Mouse (Mus musculus) macrophage (primary cell): Measurements from ENCODE around the gene Gipc2. TPM values are rescaled to one million over a fixed set of nuclear protein-coding genes. Genes with fewer than 3 reads are reported as not detected.
"Not testable (repeated sequence)": the region's sequence is repeated elsewhere in the genome, so short reads cannot be mapped to it uniquely, and the experiment has no call there.

Experiments
- H3K27ac ChIP-seq: fragments of 350-480 bp; formaldehyde crosslinking; 2 replicates; pipeline ENCODE4 v1.9.0; 2021
- H3K36me3 ChIP-seq: fragments of 350-480 bp; formaldehyde crosslinking; 2 replicates; pipeline ENCODE4 v1.9.0; 2021; ENCODE audit errors: inconsistent target
- H3K4me3 ChIP-seq: fragments of 350-480 bp; formaldehyde crosslinking; 2 replicates; pipeline ENCODE4 v1.9.0; 2021; ENCODE audit errors: inconsistent target
- H3K79me2 ChIP-seq: fragments of 350-480 bp; formaldehyde crosslinking; 2 replicates; pipeline ENCODE4 v1.9.0; 2021; ENCODE audit errors: inconsistent target
- WGBS: methylation state at CpG from one replicate; pipeline ENCODE4 v1.1.7; 2026; ENCODE audit warnings: inconsistent platforms; ENCODE audit not compliant: missing documents; 5-methylcytosine and 5-hydroxymethylcytosine counted together
- polyA plus RNA-seq: library from polyadenylated mRNA; stranded (reverse); fragments of 250-400 nt; gene quantifications from 3 replicates; pipeline ENCODE4 v1.2.4, GENCODE M21; 2018; ENCODE audit warnings: inconsistent platforms

The Gipc2 gene
- polyA plus RNA-seq, 1 experiment from 2014 or later: not detected

DNA sequence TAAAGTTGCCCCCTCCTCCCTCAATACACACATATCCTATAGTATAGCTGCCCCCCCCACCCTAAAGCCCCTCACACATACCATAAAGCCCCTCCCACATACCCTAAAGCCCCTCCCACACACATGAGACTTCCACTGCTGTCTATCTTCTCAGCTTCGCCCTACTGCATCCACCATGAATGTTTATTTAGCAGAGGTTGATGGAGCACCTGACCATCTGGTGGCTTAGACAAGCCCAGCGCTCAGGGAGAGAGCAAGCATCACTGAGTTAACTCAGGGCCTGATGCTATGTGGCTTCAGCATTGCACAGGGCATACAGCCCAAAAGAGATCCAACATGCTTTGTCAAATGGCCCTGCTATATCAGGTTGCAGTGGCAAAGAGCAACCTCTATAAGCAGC, 12.9 kb downstream of the Gipc2 start:
- Histone ChIP-seq H3K79me2 (no peaks in the 10 kb centered on the region), H3K27ac (no peak overlapping the region), H3K36me3 (no peaks in the 10 kb centered on the region), H3K4me3 (no peak overlapping the region)
- WGBS: 97% methylated on average over 2 of the region's 2 CpGs

DNA sequence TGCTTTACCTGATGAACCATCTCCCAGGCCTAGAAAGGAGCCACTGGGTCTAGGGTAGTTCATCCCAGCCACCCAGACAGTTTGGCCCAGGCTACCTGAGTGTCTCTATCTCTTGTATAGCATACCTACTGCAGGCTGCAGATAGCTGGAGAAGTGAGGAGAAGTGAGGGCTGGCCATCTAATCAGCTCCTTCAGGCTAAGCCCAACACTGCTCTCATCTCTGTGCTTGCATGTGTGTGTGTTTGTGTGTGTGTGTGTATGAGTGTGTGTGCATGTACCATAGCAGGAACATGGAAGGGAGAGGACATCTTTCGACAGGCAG, 13.6 kb downstream of the Gipc2 start:
- no peak overlapping the region for H3K27ac ChIP-seq
- no peak overlapping the region for H3K4me3 ChIP-seq
- WGBS: 100% methylated on average over 1 of the region's 1 CpGs
- H3K79me2 ChIP-seq: no peaks in the 10 kb centered on the region
- H3K36me3 ChIP-seq: no peaks in the 10 kb centered on the region

DNA sequence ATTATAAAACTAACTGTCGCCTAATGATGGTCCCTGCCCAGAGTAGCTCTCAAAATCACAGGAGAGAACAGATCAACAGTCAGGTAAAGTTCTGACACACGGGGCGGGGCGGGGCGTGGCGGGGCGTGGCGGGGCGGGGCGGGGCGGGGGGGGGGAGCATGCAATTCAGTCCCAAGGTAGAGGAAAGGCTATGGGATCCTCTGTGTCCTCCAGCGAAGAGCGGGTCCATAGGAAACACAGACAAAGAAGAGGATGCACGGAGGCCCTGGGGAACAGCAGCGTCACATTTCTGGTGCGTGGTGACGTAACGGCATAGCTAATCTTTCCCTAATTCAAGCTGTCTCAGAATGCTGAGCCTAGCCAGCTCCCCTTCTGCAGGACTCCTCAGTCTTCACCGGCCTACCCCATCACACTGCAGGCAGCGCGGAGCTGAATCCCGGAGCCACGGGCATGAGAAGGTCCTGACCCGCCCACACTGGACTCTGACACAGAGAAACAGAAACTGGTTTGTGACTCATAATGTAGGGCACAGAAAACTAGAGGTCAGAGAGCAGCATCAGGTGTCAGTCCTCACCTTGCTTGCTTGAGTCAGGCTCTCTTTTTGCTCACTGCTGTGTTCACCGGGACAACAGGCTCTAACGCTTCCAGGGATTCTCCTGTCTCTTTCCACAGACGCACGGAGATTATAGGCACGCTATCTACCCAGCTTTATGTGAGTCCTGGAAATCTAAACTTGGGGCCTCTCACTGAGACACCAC, 14.1 kb downstream of the Gipc2 start:
- 60% methylated on average over 27 of the region's 29 CpGs for WGBS
- no peaks in the 10 kb centered on the region for H3K36me3 ChIP-seq
- no peak overlapping the region for H3K27ac ChIP-seq
- H3K4me3 ChIP-seq: peak overlapping the region; percentile 8; the same call in 1 of the 2 replicates
- H3K79me2 ChIP-seq: no peaks in the 10 kb centered on the region

DNA sequence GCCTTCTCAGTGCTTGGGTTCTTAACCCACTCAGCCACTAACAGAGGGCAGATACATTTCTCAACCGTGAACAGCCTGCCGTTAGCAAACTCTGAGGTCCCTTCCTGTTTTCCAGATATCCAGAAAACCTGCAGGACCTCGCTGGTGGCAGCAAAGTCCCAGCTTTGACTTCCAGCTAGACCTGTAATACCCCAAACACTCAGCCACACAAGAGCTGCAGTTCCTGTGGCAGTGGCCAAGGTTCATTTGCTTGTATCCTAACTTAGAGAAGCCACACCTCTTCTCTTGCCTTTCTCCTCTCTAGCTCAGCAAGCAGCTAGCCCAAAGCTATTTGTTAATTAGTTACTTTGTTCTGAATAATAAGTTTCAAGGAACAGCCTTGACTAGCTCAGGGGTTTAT, 16.2 kb downstream of the Gipc2 start:
- Histone ChIP-seq H3K27ac (peak overlapping the region; percentile 59), H3K4me3 (no peak overlapping the region), H3K36me3 (no peaks in the 10 kb centered on the region), H3K79me2 (no peaks in the 10 kb centered on the region)
- 24% methylated on average over 3 of the region's 3 CpGs for WGBS

DNA sequence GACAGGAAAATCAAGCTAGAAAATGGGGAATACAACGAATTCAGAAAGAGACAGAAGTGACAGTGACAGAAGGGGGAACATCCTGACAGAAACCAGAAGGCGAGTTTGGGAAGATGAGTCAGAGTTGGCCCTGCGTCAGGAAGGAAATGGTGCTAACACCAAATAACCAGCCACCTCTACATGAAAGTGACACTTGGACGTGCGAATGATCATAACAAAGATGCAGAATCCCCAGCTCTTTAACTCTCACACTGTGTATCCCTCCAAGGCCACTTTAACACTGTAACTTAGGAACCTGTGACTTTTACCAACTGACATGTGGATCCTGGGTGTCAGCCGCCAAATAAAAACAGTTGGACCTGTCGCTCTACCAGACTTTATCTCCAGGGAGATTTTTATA, 16.6 kb downstream of the Gipc2 start:
- no peak overlapping the region for H3K4me3 ChIP-seq
- H3K27ac ChIP-seq: peak overlapping the region; percentile 59
- no peaks in the 10 kb centered on the region for H3K36me3 ChIP-seq
- 16% methylated on average over 7 of the region's 7 CpGs for WGBS
- H3K79me2 ChIP-seq: no peaks in the 10 kb centered on the region

DNA sequence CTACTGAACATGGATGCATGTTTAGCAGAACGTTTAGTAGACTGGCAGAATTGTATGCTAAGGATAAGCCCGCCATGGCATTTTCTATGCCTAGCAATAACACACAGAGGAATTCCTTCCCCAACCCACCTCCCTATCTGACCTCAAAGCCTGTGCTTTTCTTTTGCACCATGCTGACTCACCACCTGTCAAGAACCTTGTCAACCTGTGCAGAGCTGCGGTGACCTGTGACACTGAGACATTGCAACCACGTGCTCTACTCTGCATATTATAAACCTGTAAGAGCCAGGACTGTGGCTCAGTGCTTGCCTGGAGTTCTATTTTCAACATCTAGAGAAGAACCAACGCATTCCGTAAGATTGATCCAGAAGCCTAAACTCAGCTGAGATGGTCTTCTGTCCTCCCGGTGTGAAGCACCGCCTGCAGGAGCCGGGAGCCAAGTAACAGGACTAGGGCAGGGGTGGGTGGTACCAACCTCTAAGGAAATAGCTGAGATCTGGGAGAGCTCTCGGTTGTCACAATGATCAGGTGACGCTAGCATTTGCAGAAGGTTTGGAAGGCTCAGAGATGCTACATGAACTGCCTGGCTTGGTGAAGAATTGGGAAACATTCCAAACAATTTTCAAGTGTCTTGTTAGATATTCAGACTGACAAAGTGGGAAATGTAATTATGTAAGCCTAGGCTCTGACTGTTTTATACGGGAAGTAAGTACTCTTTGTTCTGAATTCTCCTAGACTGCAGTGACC, 18.8 kb downstream of the Gipc2 start:
- H3K27ac ChIP-seq: no peak overlapping the region

DNA sequence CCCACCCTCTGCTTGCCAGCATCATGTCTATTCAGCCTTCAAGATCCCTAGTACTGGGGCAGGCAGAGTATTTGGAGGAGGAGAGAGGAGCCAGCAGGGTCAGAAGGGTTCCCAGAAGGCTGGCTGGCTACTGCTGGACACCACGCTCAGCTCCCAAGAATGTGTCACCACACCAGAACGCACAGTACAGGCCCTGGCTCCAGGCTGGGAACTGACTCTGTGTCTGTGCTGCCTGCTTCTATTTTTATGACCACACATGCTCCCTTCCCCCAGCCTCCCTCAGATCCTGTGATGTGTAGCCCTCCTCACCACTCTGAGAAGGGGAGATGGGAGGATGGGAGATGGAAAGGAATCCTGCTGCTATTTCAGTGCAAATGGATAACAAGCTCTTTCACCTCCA, 20.8 kb downstream of the Gipc2 start:
- H3K36me3 ChIP-seq: no peaks in the 10 kb centered on the region
- 83% methylated on average over 2 of the region's 2 CpGs for WGBS
- H3K79me2 ChIP-seq: no peaks in the 10 kb centered on the region
- no peak overlapping the region for H3K27ac ChIP-seq
- H3K4me3 ChIP-seq: no peak overlapping the region

More for the DNA sequence above, 18.8 kb downstream of the Gipc2 start:
- Histone ChIP-seq H3K79me2 (no peaks in the 10 kb centered on the region), H3K36me3 (no peaks in the 10 kb centered on the region), H3K4me3 (no peak overlapping the region)
- WGBS: 56% methylated on average over 12 of the region's 12 CpGs

DNA sequence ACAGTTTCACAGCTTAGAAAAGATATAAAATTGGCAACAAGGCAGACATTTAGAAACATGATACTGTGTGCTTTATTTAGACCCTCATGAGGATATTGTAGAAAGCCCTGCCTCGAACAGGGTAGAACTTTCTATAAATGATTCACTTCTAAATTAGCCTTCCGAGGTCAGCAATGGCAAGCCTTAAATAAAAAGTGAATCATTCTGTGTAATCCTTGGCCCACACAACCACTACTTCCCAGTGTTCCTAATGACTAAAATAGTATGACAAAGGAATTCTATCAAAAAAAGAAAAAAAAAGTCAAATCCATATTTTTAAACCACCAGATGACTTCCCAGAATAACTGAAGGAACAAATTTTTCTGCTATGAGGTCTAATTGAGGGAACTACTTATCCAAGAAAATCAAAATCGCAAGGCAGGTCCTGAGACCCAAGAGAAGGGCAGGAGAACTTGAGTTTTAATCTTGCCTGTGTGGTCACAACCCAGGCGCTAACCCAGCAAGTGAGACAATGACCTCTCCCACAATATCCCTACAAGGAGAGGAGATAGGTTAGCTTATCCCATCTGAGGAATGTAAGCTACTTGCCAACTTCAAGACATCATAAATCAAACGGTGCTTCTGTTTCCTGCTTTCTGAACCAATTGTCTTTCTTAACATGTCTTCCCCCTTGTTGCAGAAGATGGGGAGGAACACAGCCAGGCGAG, 22.9 kb downstream of the Gipc2 start:
- Histone ChIP-seq H3K36me3 (no peaks in the 10 kb centered on the region), H3K27ac (no peak overlapping the region), H3K4me3 (no peak overlapping the region), H3K79me2 (no peaks in the 10 kb centered on the region)
- 68% methylated on average over 6 of the region's 6 CpGs for WGBS

DNA sequence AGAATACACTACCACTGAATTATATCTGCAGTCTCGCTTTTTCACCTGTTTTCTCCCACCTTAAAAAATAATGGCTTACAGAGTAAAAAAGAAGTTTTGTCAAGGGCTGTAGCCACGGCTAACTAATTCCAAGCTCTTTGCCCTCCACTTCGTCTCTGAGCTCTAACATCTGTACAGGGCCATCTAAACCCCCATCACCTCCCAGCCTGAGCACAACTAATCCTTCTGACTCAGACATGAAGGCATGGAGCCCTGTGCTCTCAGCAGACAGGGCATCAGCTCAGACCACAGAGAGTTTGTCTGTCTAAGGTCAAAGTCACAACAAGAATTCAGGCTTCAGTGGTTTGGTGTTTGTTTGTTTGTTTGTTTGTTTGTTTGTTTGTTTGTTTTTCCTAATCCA, 23.9 kb downstream of the Gipc2 start:
- H3K4me3 ChIP-seq: no peak overlapping the region
- H3K79me2 ChIP-seq: no peaks in the 10 kb centered on the region
- WGBS: 100% methylated on average over 3 of the region's 3 CpGs
- no peaks in the 10 kb centered on the region for H3K36me3 ChIP-seq
- no peak overlapping the region for H3K27ac ChIP-seq

DNA sequence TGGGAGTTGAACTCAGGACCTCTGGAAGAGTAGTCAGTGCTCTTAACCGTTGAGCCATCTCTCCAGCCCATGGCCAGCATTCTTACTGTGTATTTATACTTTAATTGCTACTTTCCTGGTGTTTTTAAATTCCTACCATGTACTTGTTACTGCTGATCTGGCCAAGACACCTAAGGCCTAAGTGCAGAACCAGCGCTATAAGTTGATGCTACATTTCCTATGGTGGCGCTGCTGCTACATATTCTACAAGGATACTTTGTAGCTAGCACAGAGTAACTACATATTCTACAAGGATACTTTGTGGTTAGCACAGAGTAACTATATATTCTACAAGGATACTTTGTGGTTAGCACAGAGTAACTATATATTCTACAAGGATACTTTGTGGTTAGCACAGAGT, 26.7 kb downstream of the Gipc2 start:
- not testable (repeated sequence) for H3K27ac ChIP-seq, H3K4me3 ChIP-seq, H3K36me3 ChIP-seq, H3K79me2 ChIP-seq
- 95% methylated on average over 3 of the region's 3 CpGs for WGBS

DNA sequence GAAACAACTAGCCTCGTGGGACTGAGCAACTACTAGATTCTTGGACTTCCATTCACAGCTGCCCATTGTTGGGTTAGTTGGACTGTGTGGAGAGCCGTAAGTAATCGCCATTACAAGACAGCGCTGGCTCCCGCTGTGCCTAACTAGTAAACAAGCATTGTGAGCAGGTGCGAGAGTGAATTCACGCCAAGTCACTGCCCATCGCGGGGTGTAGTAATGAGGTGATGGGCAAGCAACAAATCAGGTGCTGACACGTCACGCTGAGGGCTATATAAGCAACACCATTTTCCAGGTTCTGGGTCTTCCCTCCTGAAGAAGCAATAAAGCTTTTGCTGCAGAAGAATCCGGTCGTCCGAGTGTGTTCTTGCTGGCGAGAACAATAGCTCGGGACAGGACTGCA, 29.9 kb downstream of the Gipc2 start:
- H3K27ac ChIP-seq, H3K36me3 ChIP-seq, H3K79me2 ChIP-seq, H3K4me3 ChIP-seq: not testable (repeated sequence)
- 95% methylated on average over 16 of the region's 16 CpGs for WGBS

DNA sequence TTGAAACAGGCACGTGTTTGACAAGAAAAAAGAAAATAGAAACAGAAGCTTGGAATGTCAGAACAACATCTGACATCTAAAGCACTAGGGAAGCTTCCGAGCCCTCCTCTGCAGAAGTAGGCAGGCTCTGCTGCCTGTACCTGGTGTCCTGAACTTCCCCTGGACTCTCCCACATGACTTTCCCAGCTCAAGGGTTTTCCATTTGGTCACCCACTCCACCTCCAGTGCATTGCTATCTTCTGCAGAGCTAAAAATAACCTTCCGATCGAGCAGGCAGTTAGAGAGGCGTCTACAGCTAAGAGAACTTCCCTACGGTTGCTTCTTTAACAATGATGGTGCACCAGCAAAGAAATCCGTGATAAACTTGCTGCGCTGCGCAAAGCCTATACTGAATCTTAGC, 32.4 kb downstream of the Gipc2 start:
- Histone ChIP-seq H3K36me3 (no peaks in the 10 kb centered on the region), H3K79me2 (no peaks in the 10 kb centered on the region), H3K4me3 (no peak overlapping the region), H3K27ac (no peak overlapping the region)
- 64% methylated on average over 9 of the region's 9 CpGs for WGBS

DNA sequence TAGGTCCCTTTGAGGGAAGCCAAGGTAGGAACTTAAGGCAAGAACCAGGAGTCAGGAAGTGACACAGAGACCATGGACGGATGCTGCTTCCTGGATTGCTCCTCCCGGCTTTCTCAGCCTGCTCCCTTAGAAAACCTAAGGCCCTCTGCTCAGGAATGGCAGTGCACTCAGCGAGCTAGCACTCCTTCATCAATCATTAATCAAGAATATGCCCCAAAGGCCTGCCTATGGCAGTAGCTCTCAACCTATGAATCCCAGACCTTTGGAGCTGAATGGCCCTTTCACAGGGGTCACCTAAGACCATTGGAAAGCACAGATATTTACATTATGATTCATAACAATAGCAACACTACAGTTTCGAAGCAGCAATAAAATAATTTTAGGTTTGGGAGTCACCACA, 35.1 kb downstream of the Gipc2 start:
- 94% methylated on average over 4 of the region's 4 CpGs for WGBS
- Histone ChIP-seq H3K4me3 (no peak overlapping the region), H3K36me3 (no peaks in the 10 kb centered on the region), H3K27ac (no peak overlapping the region), H3K79me2 (no peaks in the 10 kb centered on the region)

DNA sequence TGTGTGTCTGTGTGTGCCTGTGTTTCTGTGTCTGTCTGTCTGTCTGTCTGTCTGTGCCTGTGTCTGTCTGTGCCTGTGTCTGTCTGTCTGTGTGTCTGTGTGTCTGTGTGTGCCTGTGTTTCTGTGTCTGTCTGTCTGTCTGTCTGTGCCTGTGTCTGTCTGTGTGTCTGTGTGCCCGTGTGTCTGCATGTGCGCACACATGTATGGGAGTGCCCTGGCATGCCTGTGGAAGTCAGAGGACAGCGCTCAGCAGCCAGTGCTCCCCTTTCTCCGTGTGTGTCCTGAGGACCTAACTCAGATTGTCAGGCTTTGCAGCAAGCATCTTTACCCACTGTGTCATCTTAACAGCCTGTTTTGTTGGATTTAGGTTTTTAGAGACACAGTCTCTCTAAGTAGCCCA, 36.6 kb downstream of the Gipc2 start:
- H3K36me3 ChIP-seq, H3K27ac ChIP-seq, H3K4me3 ChIP-seq, H3K79me2 ChIP-seq: not testable (repeated sequence)
- WGBS: 94% methylated on average over 4 of the region's 4 CpGs

DNA sequence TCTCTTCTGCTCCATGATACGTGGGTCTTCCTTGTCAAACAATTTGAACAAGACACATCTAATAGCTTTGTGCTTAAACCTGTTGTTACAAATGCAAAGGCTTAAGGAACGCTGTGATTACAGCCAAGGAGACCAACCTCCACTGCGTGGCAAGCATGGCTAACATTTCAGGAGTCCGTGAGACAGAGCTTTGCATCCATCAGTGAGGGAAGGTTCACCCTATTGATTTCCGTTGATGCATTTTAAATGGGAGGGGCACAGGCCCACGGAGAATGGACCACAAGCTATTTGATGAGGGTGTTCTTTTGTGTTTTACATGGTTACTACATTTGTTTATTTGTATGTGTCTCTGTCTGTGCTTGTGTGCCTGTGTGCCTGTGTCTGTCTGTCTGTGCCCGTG, 37.4 kb downstream of the Gipc2 start:
- H3K36me3 ChIP-seq: no peaks in the 10 kb centered on the region
- no peaks in the 10 kb centered on the region for H3K79me2 ChIP-seq
- H3K27ac ChIP-seq: no peak overlapping the region
- 98% methylated on average over 7 of the region's 7 CpGs for WGBS
- no peak overlapping the region for H3K4me3 ChIP-seq
